Mouse (Mus musculus) C2C12 (cell line): Measurements from ENCODE around the gene Mvp. TPM values are rescaled to one million over a fixed set of nuclear protein-coding genes. Genes with fewer than 3 reads are reported as not detected.

Experiments
- H3K27me3 ChIP-seq: one replicate; pipeline ENCODE4 v1.6.1; 2011; ENCODE audit not compliant: control insufficient read depth, insufficient read depth, insufficient read length
- H3K36me3 ChIP-seq: one replicate; pipeline ENCODE4 v1.6.1; 2011; ENCODE audit not compliant: control insufficient read depth, insufficient read depth
- H3K4me3 ChIP-seq: one replicate; pipeline ENCODE4 v1.5.1; 2011; ENCODE audit warnings: mild to moderate bottlenecking, control low read depth; ENCODE audit not compliant: poor library complexity, insufficient read depth, severe bottlenecking
- H3K79me2 ChIP-seq: one replicate; pipeline ENCODE4 v1.6.1; 2011; ENCODE audit not compliant: control insufficient read depth, insufficient read depth
- H3K79me3 ChIP-seq: one replicate; pipeline ENCODE4 v1.6.1; 2011; ENCODE audit warnings: low read depth, control low read depth
- H3ac ChIP-seq: one replicate; pipeline ENCODE3; 2011; ENCODE audit warnings: low read depth; ENCODE audit not compliant: control insufficient read depth, insufficient read length
- CEBPB ChIP-seq: IDR thresholded peaks from one replicate; pipeline ENCODE4 v1.6.1; 2011; ENCODE audit warnings: low read depth, mild to moderate bottlenecking, control low read depth, moderate library complexity
- CTCF ChIP-seq: IDR thresholded peaks from one replicate; pipeline ENCODE4 v1.5.1; 2011; ENCODE audit not compliant: control insufficient read depth, insufficient read depth, insufficient read length
- FOSL1 ChIP-seq: IDR thresholded peaks from one replicate; pipeline ENCODE4 v1.8.0; 2011; ENCODE audit warnings: mild to moderate bottlenecking, low read length; ENCODE audit not compliant: poor library complexity, insufficient read depth, severe bottlenecking
- MAX ChIP-seq: IDR thresholded peaks from one replicate; pipeline ENCODE4 v1.6.1; 2011; ENCODE audit warnings: mild to moderate bottlenecking, control low read depth
- MYOD1 ChIP-seq: IDR thresholded peaks from one replicate; pipeline ENCODE4 v1.6.1; 2011; ENCODE audit warnings: low read depth; ENCODE audit not compliant: control insufficient read depth, insufficient read length
- MYOG ChIP-seq: IDR thresholded peaks from one replicate; pipeline ENCODE4 v1.6.1; 2011; ENCODE audit not compliant: control insufficient read depth, insufficient read length; ENCODE audit errors: extremely low read depth
- USF1 ChIP-seq: IDR thresholded peaks from one replicate; pipeline ENCODE4 v1.6.1; 2011; ENCODE audit warnings: low read depth, mild to moderate bottlenecking, control low read depth, moderate library complexity
- polyA plus RNA-seq: library from polyadenylated mRNA; unstranded; fragments of >200 nt; fragmentation: generic; extraction: Trizol; gene quantifications from one replicate; pipeline ENCODE4 v1.2.1, GENCODE M21; 2012; ENCODE audit warnings: missing spikeins

The Mvp gene
- polyA plus RNA-seq, 1 experiment, result 32.7 TPM

DNA sequence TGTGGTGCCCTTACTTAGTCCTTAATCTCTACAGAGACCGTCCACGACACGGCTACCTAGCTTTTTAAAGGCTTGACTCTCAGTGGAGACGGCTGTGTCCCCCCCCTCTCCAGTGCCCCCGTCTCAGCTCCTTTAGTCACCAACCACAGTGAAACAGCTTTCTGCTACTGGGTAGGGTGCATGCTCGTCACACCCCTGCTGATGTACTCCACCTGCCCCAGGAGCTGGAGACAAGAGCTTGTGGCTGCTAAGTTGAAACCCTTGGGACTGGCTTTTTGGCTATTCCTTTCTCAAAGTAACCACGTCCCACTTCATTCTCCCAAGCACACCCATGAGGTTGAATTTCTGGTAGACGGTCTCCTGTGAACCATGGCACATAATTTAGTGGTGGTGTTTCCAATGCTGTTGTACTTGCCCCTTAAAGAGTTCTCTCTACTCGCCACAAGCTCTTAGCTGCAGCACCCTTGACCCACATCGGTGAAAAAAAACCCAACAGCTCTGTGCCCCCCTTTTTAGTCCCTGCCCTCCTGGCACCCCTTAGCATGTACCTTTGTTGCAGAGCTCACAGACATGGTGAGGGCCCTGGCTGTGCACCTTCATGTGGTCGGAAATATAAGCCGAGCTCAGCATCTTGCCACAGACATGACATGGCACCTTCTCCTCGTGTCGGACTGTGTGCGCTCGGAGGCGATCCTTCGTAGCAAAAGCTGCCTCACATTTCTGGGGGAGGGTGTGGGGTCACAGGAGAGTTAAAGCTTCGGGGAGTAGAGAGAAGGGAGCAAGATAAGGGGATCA is 9.7 kb upstream of the Mvp start:
- no peaks in the 10 kb centered on the region for H3K27me3 ChIP-seq
- peaks cover 41% of the 10 kb centered on the region for H3K36me3 ChIP-seq
- peak overlapping the region; percentile 94 for H3ac ChIP-seq
- H3K79me2 ChIP-seq, result peaks cover 33% of the 10 kb centered on the region
- peak overlapping the region; percentile 61 for H3K4me3 ChIP-seq
- TF ChIP-seq CEBPB, result no peak
- no peak for TF ChIP-seq FOSL1
- TF ChIP-seq MYOD1, result no peak
- no peak for TF ChIP-seq MYOG
- no peak for TF ChIP-seq MAX
- no peak for TF ChIP-seq USF1
- TF ChIP-seq CTCF, result no peak
- peaks cover 20% of the 10 kb centered on the region for H3K79me3 ChIP-seq

GRCm38 (mm10) chr7:127023272-127023691 is 8.9 kb upstream of the Mvp start:
- no peak for TF ChIP-seq FOSL1
- no peak for TF ChIP-seq MYOD1
- TF ChIP-seq CEBPB, result no peak
- no peak for TF ChIP-seq MAX
- TF ChIP-seq CTCF, result no peak
- TF ChIP-seq MYOG, result no peak
- no peak for TF ChIP-seq USF1
- Histone ChIP-seq H3K79me3 (peaks cover 20% of the 10 kb centered on the region), H3K4me3 (no peak overlapping the region), H3ac (no peak overlapping the region), H3K36me3 (peaks cover 33% of the 10 kb centered on the region), H3K79me2 (peaks cover 33% of the 10 kb centered on the region), H3K27me3 (no peaks in the 10 kb centered on the region)

GRCm38 (mm10) chr7:127022528-127023271 is 8.3 kb upstream of the Mvp start:
- Histone ChIP-seq H3K4me3 (no peak overlapping the region), H3K27me3 (no peaks in the 10 kb centered on the region), H3K79me3 (peaks cover 20% of the 10 kb centered on the region), H3K79me2 (peaks cover 33% of the 10 kb centered on the region), H3K36me3 (peaks cover 27% of the 10 kb centered on the region), H3ac (no peak overlapping the region)
- TF ChIP-seq USF1 (no peak), CTCF (no peak), CEBPB (no peak), MYOD1 (no peak), MYOG (no peak), MAX (no peak), FOSL1 (no peak)

- H3K36me3 ChIP-seq, result peaks cover 27% of the 10 kb centered on the region
- peaks cover 33% of the 10 kb centered on the region for H3K79me2 ChIP-seq
- H3K4me3 ChIP-seq, result no peak overlapping the region
- no peaks in the 10 kb centered on the region for H3K27me3 ChIP-seq
- peaks cover 20% of the 10 kb centered on the region for H3K79me3 ChIP-seq
- H3ac ChIP-seq, result no peak overlapping the region
- TF ChIP-seq USF1, result no peak
- TF ChIP-seq MYOD1, result no peak
- no peak for TF ChIP-seq CEBPB
- TF ChIP-seq MAX, result no peak
- TF ChIP-seq MYOG, result no peak
- no peak for TF ChIP-seq CTCF
- no peak for TF ChIP-seq FOSL1
These were observed 7.4 kb upstream of the Mvp start for GRCm38 (mm10) chr7:127021563-127022527.

DNA sequence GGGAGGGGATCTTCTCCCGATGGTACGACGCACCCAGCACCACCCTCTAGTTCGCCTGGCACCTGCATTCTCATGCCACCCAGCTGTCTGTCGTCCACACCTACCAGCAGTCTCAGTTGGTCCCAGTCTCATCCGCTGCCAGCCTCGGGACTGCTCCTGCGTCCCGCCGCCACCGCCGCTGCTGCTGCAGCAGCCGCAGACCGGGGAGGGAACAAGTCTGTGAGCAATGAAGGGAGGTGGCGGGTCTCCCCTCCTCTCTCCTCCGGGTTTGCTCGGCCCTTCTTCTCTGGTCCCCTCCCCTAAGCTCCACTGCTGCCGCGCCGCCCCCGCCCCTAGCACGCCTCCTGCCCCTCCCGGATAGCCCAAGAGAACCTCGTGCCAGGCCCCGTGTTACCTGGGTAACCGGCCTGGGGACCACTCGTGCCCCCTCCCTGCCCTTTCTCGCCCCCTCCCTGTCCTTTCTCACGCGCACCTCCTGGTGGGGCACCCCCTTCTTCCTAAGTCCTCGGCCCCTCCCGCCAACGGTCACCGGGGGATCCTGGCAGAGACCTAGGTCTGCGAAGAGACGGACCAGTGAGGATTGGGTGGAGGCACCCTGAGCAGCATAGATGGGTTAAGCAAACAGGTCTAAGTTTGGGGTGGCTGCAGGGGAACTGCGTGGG is 6.6 kb upstream of the Mvp start, which contains the start of the genes Gm42742 and Prrt2:
TSS of gene Gm42742 (minus strand) at position 197 of the 662 bp plus-strand sequence.
TSS of gene Prrt2 (minus strand) at position 311 of the 662 bp plus-strand sequence.
- Histone ChIP-seq H3K79me3 (peaks cover 20% of the 10 kb centered on the region), H3ac (no peak within 1 kb of the TSS), H3K4me3 (no peak within 1 kb of the TSS), H3K79me2 (peaks cover 33% of the 10 kb centered on the region), H3K36me3 (peaks cover 27% of the 10 kb centered on the region), H3K27me3 (no peaks in the 10 kb centered on the region)
- TF ChIP-seq FOSL1 (no peak), CTCF (no peak), MYOD1 (no peak), MYOG (no peak), CEBPB (no peak), MAX (no peak), USF1 (no peak)
